ENCODE assay signal across 9 mouse cellular contexts in the genomic region with DNA sequence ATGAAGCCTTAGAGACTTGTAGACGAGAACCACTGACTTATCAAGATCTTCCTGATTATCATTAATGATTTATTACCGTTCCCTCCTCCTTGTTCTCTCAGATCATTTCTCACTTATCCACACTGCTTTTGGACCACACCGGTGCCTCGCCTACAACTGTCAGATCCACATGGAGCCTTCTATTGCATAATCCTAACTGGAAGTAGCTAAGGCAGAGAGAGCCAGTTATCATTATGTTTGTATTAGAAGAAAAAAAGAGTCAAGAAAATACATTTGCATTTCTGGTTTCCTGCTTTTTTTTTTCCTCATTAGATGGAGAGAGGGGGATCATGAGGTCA.
DNase-seq lines count a peak whose midpoint lies in the region; ATAC-seq lines count a peak whose summit lies in the region.
"Had no signal": no experiment of that assay in that cellular context is flagged by ENCODE, and none has a peak within 500 bp of the region (broad histone marks: within the 10 kb centered on the region; RNA-seq: fewer than 3 reads in every experiment).

No protein-coding gene starts in this region.

- no peak overlapping the region for H3K27ac ChIP-seq in forebrain, embryonic 13.5 days
- no peak overlapping the region for H3K27ac ChIP-seq in forebrain, embryonic 16.5 days (ENCODE audit: low read length)
- H3K27ac ChIP-seq in lung, embryonic 16.5 days (ENCODE audit: low read length) = no peak overlapping the region
- H3K27ac ChIP-seq in intestine, embryonic 16.5 days (ENCODE audit: low read length) = no peak overlapping the region
- H3K27ac ChIP-seq in neural tube, embryonic 14.5 days (ENCODE audit: low read depth, low read length) = no peak overlapping the region
- H3K27ac ChIP-seq: heart, embryonic 10.5 days had no signal

- peak; percentile 34; the same call in 1 of the 2 replicates for ATAC-seq in forebrain, embryonic 13.5 days
- no peak; the same call in 1 of the 2 replicates for ATAC-seq in forebrain, embryonic 16.5 days
- ATAC-seq in lung, embryonic 16.5 days (ENCODE audit: low read depth) = peak; percentile 34; the same call in 1 of the 2 replicates
- ATAC-seq in intestine, embryonic 16.5 days = peak; percentile 57
- ATAC-seq in neural tube, embryonic 14.5 days (ENCODE audit: low read depth) = peak; percentile 58

- H3K9ac ChIP-seq in forebrain, embryonic 13.5 days = no peak overlapping the region
- H3K9ac ChIP-seq in forebrain, embryonic 16.5 days (replicated peaks; ENCODE audit: low read depth, low read length) = no peak overlapping the region
- H3K9ac ChIP-seq in lung, embryonic 16.5 days (ENCODE audit: low read length) = no peak overlapping the region
- no peak overlapping the region for H3K9ac ChIP-seq in intestine, embryonic 16.5 days (ENCODE audit: low read depth, low read length)
- H3K9ac ChIP-seq in neural tube, embryonic 14.5 days (replicated peaks; ENCODE audit: low read depth, low read length) = no peak overlapping the region

- H3K4me2 ChIP-seq in forebrain, embryonic 13.5 days = no peak overlapping the region; the same call in 1 of the 2 replicates
- no peak overlapping the region for H3K4me2 ChIP-seq in forebrain, embryonic 16.5 days (ENCODE audit: low read length)
- H3K4me2 ChIP-seq in lung, embryonic 16.5 days (ENCODE audit: low read depth, low read length) = no peak overlapping the region
- H3K4me2 ChIP-seq in intestine, embryonic 16.5 days (ENCODE audit: low read depth, low read length) = no peak overlapping the region
- peak overlapping the region; percentile 20; the same call in 1 of the 2 replicates for H3K4me2 ChIP-seq in neural tube, embryonic 14.5 days (ENCODE audit: low read depth, low read length)

- no peaks in the 10 kb centered on the region for H3K9me3 ChIP-seq in forebrain, embryonic 13.5 days (replicated peaks)
- no peaks in the 10 kb centered on the region for H3K9me3 ChIP-seq in forebrain, embryonic 16.5 days (ENCODE audit: control insufficient read depth, low read length)
- no peaks in the 10 kb centered on the region for H3K9me3 ChIP-seq in lung, embryonic 16.5 days (ENCODE audit: control insufficient read depth, low read length)
- no peaks in the 10 kb centered on the region for H3K9me3 ChIP-seq in intestine, embryonic 16.5 days (ENCODE audit: control insufficient read depth, low read length)
- no peaks in the 10 kb centered on the region for H3K9me3 ChIP-seq in neural tube, embryonic 14.5 days (ENCODE audit: control insufficient read depth, low read length)
- H3K9me3 ChIP-seq: heart, embryonic 10.5 days had no signal

- H3K36me3 ChIP-seq in forebrain, embryonic 13.5 days (ENCODE audit: poor library complexity, severe bottlenecking) = no peaks in the 10 kb centered on the region
- H3K36me3 ChIP-seq in forebrain, embryonic 16.5 days (ENCODE audit: control insufficient read depth, insufficient read depth) = no peaks in the 10 kb centered on the region
- H3K36me3 ChIP-seq in lung, embryonic 16.5 days (ENCODE audit: control insufficient read depth, insufficient read depth, low read length) = no peaks in the 10 kb centered on the region
- no peaks in the 10 kb centered on the region for H3K36me3 ChIP-seq in intestine, embryonic 16.5 days (ENCODE audit: control insufficient read depth, insufficient read depth, low read length)
- no peaks in the 10 kb centered on the region for H3K36me3 ChIP-seq in neural tube, embryonic 14.5 days (ENCODE audit: control insufficient read depth, insufficient read depth, low read length)
- H3K36me3 ChIP-seq: heart, embryonic 10.5 days had no signal

- 0 out of 2 replicates have a peak, but pooled peaks cover 4% of the 10 kb centered on the region for H3K4me1 ChIP-seq in forebrain, embryonic 13.5 days
- H3K4me1 ChIP-seq in forebrain, embryonic 16.5 days (replicated peaks; ENCODE audit: control insufficient read depth, insufficient read depth, low read length) = peaks cover 6% of the 10 kb centered on the region; the same call in 1 of the 2 replicates
- no peaks in the 10 kb centered on the region; the same call in 1 of the 2 replicates for H3K4me1 ChIP-seq in lung, embryonic 16.5 days (replicated peaks; ENCODE audit: control insufficient read depth, insufficient read depth, low read length)
- H3K4me1 ChIP-seq in intestine, embryonic 16.5 days (ENCODE audit: control insufficient read depth, insufficient read depth, low read length) = no peaks in the 10 kb centered on the region
- no peaks in the 10 kb centered on the region; the same call in 1 of the 2 replicates for H3K4me1 ChIP-seq in neural tube, embryonic 14.5 days (ENCODE audit: control insufficient read depth, insufficient read depth, low read length)
- H3K4me1 ChIP-seq: heart, embryonic 10.5 days had no signal

- WGBS in forebrain, embryonic 13.5 days = 59% methylated on average over 4 of the region's 4 CpGs
- WGBS in forebrain, embryonic 16.5 days = 48% methylated on average over 4 of the region's 4 CpGs
- WGBS in lung, embryonic 16.5 days = 21% methylated on average over 4 of the region's 4 CpGs
- 35% methylated on average over 4 of the region's 4 CpGs for WGBS in intestine, embryonic 16.5 days
- 39% methylated on average over 4 of the region's 4 CpGs for WGBS in neural tube, embryonic 14.5 days

- no peak overlapping the region for H3K4me3 ChIP-seq in forebrain, embryonic 13.5 days
- no peak overlapping the region for H3K4me3 ChIP-seq in forebrain, embryonic 16.5 days (replicated peaks; ENCODE audit: low read length)
- no peak overlapping the region for H3K4me3 ChIP-seq in lung, embryonic 16.5 days (ENCODE audit: low read length)
- no peak overlapping the region for H3K4me3 ChIP-seq in intestine, embryonic 16.5 days (ENCODE audit: low read length)
- no peak overlapping the region for H3K4me3 ChIP-seq in neural tube, embryonic 14.5 days (ENCODE audit: low read depth, low read length)

- no peaks in the 10 kb centered on the region for H3K27me3 ChIP-seq in forebrain, embryonic 13.5 days
- no peaks in the 10 kb centered on the region for H3K27me3 ChIP-seq in forebrain, embryonic 16.5 days (replicated peaks; ENCODE audit: control insufficient read depth, insufficient read depth, low read length)
- H3K27me3 ChIP-seq in lung, embryonic 16.5 days (ENCODE audit: control insufficient read depth, insufficient read depth, low read depth, low read length) = no peaks in the 10 kb centered on the region
- no peaks in the 10 kb centered on the region for H3K27me3 ChIP-seq in intestine, embryonic 16.5 days (replicated peaks; ENCODE audit: control insufficient read depth, insufficient read depth, low read length)
- H3K27me3 ChIP-seq in neural tube, embryonic 14.5 days (ENCODE audit: control insufficient read depth, insufficient read depth, low read length) = no peaks in the 10 kb centered on the region

- DNase-seq in lung, postnatal 25 days (ENCODE audit: low spot score) = no peak
- no peak for DNase-seq in gastrocnemius, postnatal 4 days (ENCODE audit: low spot score in 2 of 2)
- DNase-seq in cerebellum, postnatal 4 days (ENCODE audit: low spot score in 2 of 2) = no peak
